Mouse (Mus musculus): ENCODE data around the gene Hist1h2bn. TPM values are rescaled to one million over a fixed set of nuclear protein-coding genes. Genes with fewer than 3 reads are reported as not detected.
A peak's percentile ranks its signal among the peaks of the same experiment; 100 is the strongest.
"Not testable (repeated sequence)": the region's sequence is repeated elsewhere in the genome, so short reads cannot be mapped to it uniquely, and the experiment has no call there.

Hist1h2bn gene
- polyA plus RNA-seq, 1 experiment from 2014 or later, result not detected

DNA sequence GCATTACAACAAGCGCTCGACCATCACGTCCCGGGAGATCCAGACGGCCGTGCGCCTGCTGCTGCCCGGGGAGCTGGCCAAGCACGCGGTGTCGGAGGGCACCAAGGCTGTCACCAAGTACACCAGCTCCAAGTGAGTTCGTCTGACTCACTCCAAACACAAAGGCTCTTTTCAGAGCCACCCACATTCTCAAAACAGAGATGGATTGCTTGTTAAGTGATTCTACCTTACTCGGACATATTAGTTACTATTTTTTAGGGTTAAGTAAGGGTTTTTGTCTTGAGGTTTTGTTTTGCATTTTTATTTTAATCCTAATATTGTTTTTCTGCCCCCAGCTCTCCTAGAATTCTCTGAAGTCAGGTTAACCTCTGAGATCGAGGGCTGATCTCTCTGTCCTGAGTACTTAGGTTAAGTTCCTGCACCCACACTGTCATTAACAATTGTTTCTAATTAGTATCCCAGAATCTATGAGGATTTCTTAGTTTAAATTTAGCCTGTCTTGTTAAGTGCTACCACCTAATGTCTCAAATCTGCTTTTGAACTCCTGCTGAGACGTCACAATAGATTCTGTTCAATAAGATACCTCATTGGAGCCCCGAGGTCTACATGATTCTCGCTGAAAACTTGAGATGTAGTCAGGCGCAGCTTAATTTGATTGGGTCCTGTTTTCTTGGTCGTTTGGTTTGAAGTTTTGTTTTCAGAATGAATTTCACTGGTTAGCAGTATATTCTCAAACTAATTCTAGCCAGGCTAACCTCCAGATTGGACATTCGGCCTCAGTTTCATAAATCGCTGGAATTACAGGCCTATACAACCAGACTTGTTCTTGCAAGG is 34.1 kb downstream of the Hist1h2bn start:
- WGBS, result 16% methylated on average over 14 of the region's 21 CpGs
- ATAC-seq, result peak; percentile 10

DNA sequence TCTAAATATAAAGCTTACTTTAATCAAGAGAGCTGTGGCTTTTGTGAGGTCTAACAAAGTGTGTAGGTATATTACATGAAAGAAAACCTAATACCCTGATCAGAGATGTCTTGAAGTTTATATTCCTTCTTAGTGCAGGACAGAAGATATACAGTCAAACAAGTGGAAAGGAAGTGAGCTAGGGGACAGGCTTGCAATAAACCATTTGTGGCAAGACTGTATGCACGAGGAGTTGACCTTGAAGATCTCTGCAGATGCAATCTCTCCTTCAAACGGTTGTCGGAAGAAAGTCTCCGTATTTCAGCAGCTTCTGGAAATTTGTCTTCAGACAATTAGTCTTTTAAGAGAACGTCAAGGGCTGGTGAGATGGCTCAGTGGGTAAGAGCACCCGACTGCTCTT is 36.0 kb downstream of the Hist1h2bn start:
- H3K27ac ChIP-seq (ENCODE audit: low read depth, low read length), result no peak overlapping the region
- H3K4me2 ChIP-seq (ENCODE audit: low read length), result no peak overlapping the region
- H3K9ac ChIP-seq (ENCODE audit: low read depth, low read length), result no peak overlapping the region
- H3K4me1 ChIP-seq (ENCODE audit: control insufficient read depth, insufficient read depth, low read depth, low read length), result peaks cover 10% of the 10 kb centered on the region
- WGBS, result 60% methylated on average over 6 of the region's 6 CpGs
- no peaks in the 10 kb centered on the region for H3K27me3 ChIP-seq (replicated peaks; ENCODE audit: control insufficient read depth, insufficient read depth, low read length)
- no peak for ATAC-seq
- no peak overlapping the region for H3K4me3 ChIP-seq (ENCODE audit: low read length)
- H3K36me3 ChIP-seq (ENCODE audit: control insufficient read depth, insufficient read depth, low read length), result no peaks in the 10 kb centered on the region
- H3K9me3 ChIP-seq (ENCODE audit: control insufficient read depth, low read length), result no peaks in the 10 kb centered on the region

More for the DNA sequence above, 34.1 kb downstream of the Hist1h2bn start:
- Histone ChIP-seq H3K27me3 (replicated peaks; ENCODE audit: control insufficient read depth, insufficient read depth, low read length) (no peaks in the 10 kb centered on the region), H3K9ac (ENCODE audit: low read depth, low read length) (no peak overlapping the region), H3K27ac (ENCODE audit: low read depth, low read length) (no peak overlapping the region), H3K9me3 (ENCODE audit: control insufficient read depth, low read length) (no peaks in the 10 kb centered on the region), H3K4me3 (ENCODE audit: low read length) (no peak overlapping the region; the same call in 1 of the 2 replicates), H3K4me2 (ENCODE audit: low read length) (peak overlapping the region; percentile 63), H3K36me3 (ENCODE audit: control insufficient read depth, insufficient read depth, low read length) (no peaks in the 10 kb centered on the region), H3K4me1 (ENCODE audit: control insufficient read depth, insufficient read depth, low read depth, low read length) (peaks cover 17% of the 10 kb centered on the region)

DNA sequence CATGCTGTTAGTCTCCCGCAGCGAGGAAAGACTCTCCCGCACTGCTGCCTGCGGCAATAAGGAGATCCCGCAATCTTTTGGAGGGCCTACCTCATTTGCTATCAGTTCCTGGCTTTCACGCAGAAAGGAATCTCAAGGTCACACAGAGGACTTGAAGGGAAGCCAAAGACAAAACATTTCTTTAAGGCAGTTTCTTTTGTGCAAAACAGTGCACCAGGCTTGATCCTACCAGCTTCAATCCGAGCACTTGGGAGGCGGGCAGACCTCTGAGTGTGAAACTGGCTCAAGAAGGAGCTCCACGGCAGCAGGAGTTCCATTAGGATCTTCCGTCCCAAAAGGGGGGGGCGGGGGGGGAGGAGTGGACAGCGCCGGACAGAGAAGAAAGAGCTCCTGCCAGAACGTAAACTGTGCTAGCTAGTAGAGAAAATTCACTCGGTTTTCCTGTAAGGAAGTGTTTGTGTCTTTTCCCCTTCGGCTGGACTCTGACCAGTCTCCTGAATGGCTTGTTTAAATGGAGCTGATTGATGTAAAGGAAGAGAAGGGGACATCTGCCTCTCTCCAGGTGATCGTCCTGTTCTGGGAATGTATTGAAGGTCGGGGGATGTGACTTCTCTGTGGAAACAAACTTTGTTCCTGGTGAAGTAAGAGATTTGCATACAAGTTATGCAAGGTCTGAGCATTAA is 36.8 kb downstream of the Hist1h2bn start:
- H3K9me3 ChIP-seq (ENCODE audit: control insufficient read depth, low read length), result no peaks in the 10 kb centered on the region
- no peak for ATAC-seq
- H3K9ac ChIP-seq (ENCODE audit: low read depth, low read length), result 0 out of 2 replicates have a peak overlapping the region, but pooled peaks have one; percentile 28
- H3K4me1 ChIP-seq (ENCODE audit: control insufficient read depth, insufficient read depth, low read depth, low read length), result peaks cover 10% of the 10 kb centered on the region
- WGBS, result 5% methylated on average over 17 of the region's 18 CpGs
- no peaks in the 10 kb centered on the region for H3K36me3 ChIP-seq (ENCODE audit: control insufficient read depth, insufficient read depth, low read length)
- no peak overlapping the region for H3K27ac ChIP-seq (ENCODE audit: low read depth, low read length)
- peak overlapping the region; percentile 19; the same call in 1 of the 2 replicates for H3K4me3 ChIP-seq (ENCODE audit: low read length)
- H3K27me3 ChIP-seq (replicated peaks; ENCODE audit: control insufficient read depth, insufficient read depth, low read length), result no peaks in the 10 kb centered on the region
- H3K4me2 ChIP-seq (ENCODE audit: low read length), result peak overlapping the region; percentile 50

DNA sequence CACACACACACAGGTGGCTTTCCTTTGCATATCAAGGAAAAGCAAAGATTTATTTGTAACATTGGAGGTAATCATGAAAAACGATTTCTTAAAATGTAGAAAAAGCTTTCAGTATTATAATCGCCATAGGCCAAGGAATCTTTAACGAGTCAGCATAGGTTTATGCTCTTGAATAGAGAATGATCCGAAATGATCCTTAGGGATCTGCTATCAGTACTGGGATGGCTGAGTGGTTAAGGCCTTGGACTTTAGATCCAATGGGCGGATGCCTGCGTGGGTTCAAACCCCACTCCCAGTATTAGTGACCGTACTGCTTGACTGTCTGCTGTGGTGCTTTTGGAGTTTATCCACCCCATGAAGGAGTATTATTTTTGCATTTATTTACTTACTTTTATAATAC is 41.7 kb downstream of the Hist1h2bn start:
- 91% methylated on average over 7 of the region's 7 CpGs for WGBS
- H3K27ac ChIP-seq (ENCODE audit: low read depth, low read length), result no peak overlapping the region
- H3K9me3 ChIP-seq (ENCODE audit: control insufficient read depth, low read length), result no peaks in the 10 kb centered on the region
- no peaks in the 10 kb centered on the region for H3K27me3 ChIP-seq (replicated peaks; ENCODE audit: control insufficient read depth, insufficient read depth, low read length)
- no peaks in the 10 kb centered on the region for H3K36me3 ChIP-seq (ENCODE audit: control insufficient read depth, insufficient read depth, low read length)
- H3K4me3 ChIP-seq (ENCODE audit: low read length), result no peak overlapping the region
- no peak overlapping the region for H3K9ac ChIP-seq (ENCODE audit: low read depth, low read length)
- H3K4me2 ChIP-seq (ENCODE audit: low read length), result no peak overlapping the region
- peaks cover 4% of the 10 kb centered on the region for H3K4me1 ChIP-seq (ENCODE audit: control insufficient read depth, insufficient read depth, low read depth, low read length)
- no peak for ATAC-seq

DNA sequence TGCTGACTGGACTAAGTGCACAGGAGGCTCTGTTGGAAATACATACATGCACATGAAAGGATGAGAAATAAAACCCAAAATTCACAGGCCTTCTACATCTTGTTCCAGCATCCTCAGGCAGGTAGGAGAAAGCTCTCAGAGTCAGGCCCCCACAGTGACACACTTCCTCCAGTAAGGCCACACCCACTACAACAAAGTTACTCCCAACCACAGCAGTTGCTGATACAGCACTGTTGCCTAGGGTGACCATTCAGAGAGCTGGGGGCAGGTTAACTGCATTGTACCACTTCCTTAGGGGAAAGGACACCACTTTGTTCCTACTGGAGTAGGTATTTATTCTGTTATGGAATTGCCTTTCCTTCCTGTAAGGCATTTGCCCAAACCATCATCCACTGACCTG is 43.2 kb downstream of the Hist1h2bn start:
- not testable (repeated sequence) for H3K9ac ChIP-seq (ENCODE audit: low read depth, low read length); H3K36me3 ChIP-seq (ENCODE audit: control insufficient read depth, insufficient read depth, low read length); H3K27ac ChIP-seq (ENCODE audit: low read depth, low read length); H3K9me3 ChIP-seq (ENCODE audit: control insufficient read depth, low read length); ATAC-seq; H3K4me1 ChIP-seq (ENCODE audit: control insufficient read depth, insufficient read depth, low read depth, low read length); H3K4me3 ChIP-seq (ENCODE audit: low read length); H3K4me2 ChIP-seq (ENCODE audit: low read length); H3K27me3 ChIP-seq (replicated peaks; ENCODE audit: control insufficient read depth, insufficient read depth, low read length)

DNA sequence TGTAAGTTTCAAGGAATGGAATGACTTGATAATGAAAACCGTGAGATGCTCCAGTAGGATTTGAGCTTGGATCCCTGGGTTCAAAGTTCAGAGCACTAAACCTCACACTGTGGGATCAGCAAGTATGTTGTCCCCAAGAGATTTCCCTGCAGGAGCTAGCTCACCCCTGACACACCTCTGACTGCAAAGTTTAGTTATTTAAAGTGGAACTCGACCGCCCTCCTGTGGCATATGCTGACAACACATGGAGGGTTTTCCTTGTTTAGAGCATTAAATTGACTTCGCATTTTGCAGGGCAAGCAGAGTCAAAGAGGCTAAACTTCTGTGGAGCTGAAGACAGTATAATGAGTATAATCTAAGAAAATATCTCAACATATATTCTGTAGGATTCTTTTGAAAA is 49.1 kb downstream of the Hist1h2bn start:
- not testable (repeated sequence) for H3K4me3 ChIP-seq (ENCODE audit: low read length); H3K9me3 ChIP-seq (ENCODE audit: control insufficient read depth, low read length); H3K36me3 ChIP-seq (ENCODE audit: control insufficient read depth, insufficient read depth, low read length); H3K4me1 ChIP-seq (ENCODE audit: control insufficient read depth, insufficient read depth, low read depth, low read length); H3K9ac ChIP-seq (ENCODE audit: low read depth, low read length); H3K27me3 ChIP-seq (replicated peaks; ENCODE audit: control insufficient read depth, insufficient read depth, low read length); H3K27ac ChIP-seq (ENCODE audit: low read depth, low read length); H3K4me2 ChIP-seq (ENCODE audit: low read length)
- no CpG with 5 or more reads among the region's 4 CpGs for WGBS
- ATAC-seq, result peak; percentile 69; the same call in 1 of the 2 replicates

Small RNA genes within 50 kb of the gene (microRNA-seq; reads per million reads assigned to microRNA genes)
- gene Gm44346, result not detected
- gene Gm44357, result not detected
- gene Gm44367, result not detected
- gene Gm44454, result not detected

Other genes starting within 250 kb of the Hist1h2bn start
- gene Zkscan8, start 223.0 kb upstream of the Hist1h2bn start, polyA plus RNA-seq (2015; fragmentation: Nextera tagmentation; extraction: Ambion mirVana), result 4.3 and 4.4 TPM in 2 replicates
- 0.11 and 0.13 TPM in 2 replicates for gene Olfr1366, start 211.3 kb upstream of the Hist1h2bn start, polyA plus RNA-seq (2015; fragmentation: Nextera tagmentation; extraction: Ambion mirVana)
- 0.05 and 0.09 TPM in 2 replicates for gene Olfr1535, start 194.2 kb upstream of the Hist1h2bn start, polyA plus RNA-seq (2015; fragmentation: Nextera tagmentation; extraction: Ambion mirVana)
- not detected in 2 replicates for gene Olfr1364, start 172.4 kb upstream of the Hist1h2bn start, polyA plus RNA-seq (2015; fragmentation: Nextera tagmentation; extraction: Ambion mirVana)
- gene Olfr1362, start 140.1 kb upstream of the Hist1h2bn start, polyA plus RNA-seq (2015; fragmentation: Nextera tagmentation; extraction: Ambion mirVana), result not detected in 2 replicates
- 0.05 TPM in 1 of 2 replicates, not detected in the other for gene Olfr11, start 111.6 kb upstream of the Hist1h2bn start, polyA plus RNA-seq (2015; fragmentation: Nextera tagmentation; extraction: Ambion mirVana)
- not detected in 2 replicates for gene Olfr1361, start 90.7 kb upstream of the Hist1h2bn start, polyA plus RNA-seq (2015; fragmentation: Nextera tagmentation; extraction: Ambion mirVana)
- gene Olfr1360, start 76.7 kb upstream of the Hist1h2bn start, polyA plus RNA-seq (2015; fragmentation: Nextera tagmentation; extraction: Ambion mirVana), result not detected in 2 replicates
- not detected in 2 replicates for gene Olfr1359, start 56.0 kb upstream of the Hist1h2bn start, polyA plus RNA-seq (2015; fragmentation: Nextera tagmentation; extraction: Ambion mirVana)
- not detected in 2 replicates for gene Hist1h2bl, start 38.0 kb upstream of the Hist1h2bn start, polyA plus RNA-seq (2015; fragmentation: Nextera tagmentation; extraction: Ambion mirVana)
- 5.1 and 6.5 TPM in 2 replicates for gene Hist1h2ai, start 37.7 kb upstream of the Hist1h2bn start, polyA plus RNA-seq (2015; fragmentation: Nextera tagmentation; extraction: Ambion mirVana)
- 0.98 TPM in 1 of 2 replicates, not detected in the other for gene Hist1h3h, start 36.5 kb upstream of the Hist1h2bn start, polyA plus RNA-seq (2015; fragmentation: Nextera tagmentation; extraction: Ambion mirVana)
- gene Hist1h2bm, start 32.1 kb upstream of the Hist1h2bn start, polyA plus RNA-seq (2015; fragmentation: Nextera tagmentation; extraction: Ambion mirVana), result 0.50 and 1.2 TPM in 2 replicates
- 0.35 and 0.55 TPM in 2 replicates for gene Hist1h4j, start 19.1 kb upstream of the Hist1h2bn start, polyA plus RNA-seq (2015; fragmentation: Nextera tagmentation; extraction: Ambion mirVana)
- gene Hist1h4k, start 3.6 kb upstream of the Hist1h2bn start, polyA plus RNA-seq (2015; fragmentation: Nextera tagmentation; extraction: Ambion mirVana), result not detected in 2 replicates
- gene Hist1h2ak, start 296 bp upstream of the Hist1h2bn start, polyA plus RNA-seq (2015; fragmentation: Nextera tagmentation; extraction: Ambion mirVana), result 3.3 and 4.8 TPM in 2 replicates
- 2.7 and 3.1 TPM in 2 replicates for gene Hist1h1b, start 26.5 kb downstream of the Hist1h2bn start, polyA plus RNA-seq (2015; fragmentation: Nextera tagmentation; extraction: Ambion mirVana)
- gene Hist1h3i, start 29.2 kb downstream of the Hist1h2bn start, polyA plus RNA-seq (2015; fragmentation: Nextera tagmentation; extraction: Ambion mirVana), result 19.4 and 19.7 TPM in 2 replicates
- gene Hist1h2an, start 33.1 kb downstream of the Hist1h2bn start, polyA plus RNA-seq (2015; fragmentation: Nextera tagmentation; extraction: Ambion mirVana), result 1.2 TPM in 1 of 2 replicates, not detected in the other
- gene Hist1h2bp, start 33.3 kb downstream of the Hist1h2bn start, polyA plus RNA-seq (2015; fragmentation: Nextera tagmentation; extraction: Ambion mirVana), result not detected in 2 replicates
- gene Hist1h2bq, start 56.1 kb downstream of the Hist1h2bn start, polyA plus RNA-seq (2015; fragmentation: Nextera tagmentation; extraction: Ambion mirVana), result 4.0 and 4.4 TPM in 2 replicates
- gene Hist1h2ao, start 56.3 kb downstream of the Hist1h2bn start, polyA plus RNA-seq (2015; fragmentation: Nextera tagmentation; extraction: Ambion mirVana), result not detected in 2 replicates
- not detected in 2 replicates for gene Hist1h4m, start 57.6 kb downstream of the Hist1h2bn start, polyA plus RNA-seq (2015; fragmentation: Nextera tagmentation; extraction: Ambion mirVana)
- gene Hist1h4n, start 78.1 kb downstream of the Hist1h2bn start, polyA plus RNA-seq (2015; fragmentation: Nextera tagmentation; extraction: Ambion mirVana), result 2.9 and 4.2 TPM in 2 replicates
- 530 and 568 TPM in 2 replicates for gene Hist1h2ap, start 79.4 kb downstream of the Hist1h2bn start, polyA plus RNA-seq (2015; fragmentation: Nextera tagmentation; extraction: Ambion mirVana)
- gene Hist1h2br, start 79.6 kb downstream of the Hist1h2bn start, polyA plus RNA-seq (2015; fragmentation: Nextera tagmentation; extraction: Ambion mirVana), result 3.8 and 4.2 TPM in 2 replicates
- gene Zfp184, start 191.0 kb downstream of the Hist1h2bn start, polyA plus RNA-seq (2015; fragmentation: Nextera tagmentation; extraction: Ambion mirVana), result 10.6 and 12.4 TPM in 2 replicates
- not detected in 2 replicates for gene Pom121l2, start 227.1 kb downstream of the Hist1h2bn start, polyA plus RNA-seq (2015; fragmentation: Nextera tagmentation; extraction: Ambion mirVana)